Mouse (Mus musculus): ENCODE data around the gene Bpgm.
A peak's percentile ranks its signal among the peaks of the same experiment; 100 is the strongest.

- no peak for TF ChIP-seq EP300 (IDR thresholded peaks at IDR 0.05)
- peak; percentile 21 for TF ChIP-seq CTCF (IDR thresholded peaks at IDR 0.05)
These were observed 66.9 kb downstream of the Bpgm start for GRCm38 (mm10) chr6:34542866-34543265.
